Mouse (Mus musculus): ENCODE measurements at regions not wholly inside any gene's neighbourhood (a gene's known extent, or its start where the extent isn't known, plus 50 kb on each side); places are given as distances from the start of the nearest gene placed in this dataset.

- DNase-seq = no peak
Measured at GRCm38 (mm10) chr5:119588340-119589272, 81.9 kb upstream of the Tbx3 start.

GRCm38 (mm10) chr5:119591271-119591670 lies 79.2 kb upstream of the Tbx3 start:
- no peak for DNase-seq

DNA sequence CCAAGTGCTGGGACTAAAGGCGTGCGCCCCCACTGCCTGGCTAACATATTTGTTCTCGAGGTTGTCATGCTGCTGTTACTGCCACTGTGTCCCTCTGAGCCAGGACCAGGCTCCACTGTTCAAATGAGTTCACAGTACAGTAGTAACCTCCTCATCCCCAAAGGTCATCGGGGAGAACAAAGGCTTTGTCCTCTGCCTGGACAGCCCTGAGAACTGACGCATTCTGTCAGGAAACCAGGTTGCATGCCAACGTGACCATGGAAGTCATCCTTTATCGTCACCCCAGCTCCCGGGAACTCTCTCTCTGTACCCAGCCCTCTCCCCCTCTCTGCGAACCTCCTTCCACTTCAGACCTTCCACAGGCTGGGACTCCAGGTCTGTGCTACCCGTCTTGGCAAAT lies 77.6 kb upstream of the Tbx3 start:
- no peak for DNase-seq

DNA sequence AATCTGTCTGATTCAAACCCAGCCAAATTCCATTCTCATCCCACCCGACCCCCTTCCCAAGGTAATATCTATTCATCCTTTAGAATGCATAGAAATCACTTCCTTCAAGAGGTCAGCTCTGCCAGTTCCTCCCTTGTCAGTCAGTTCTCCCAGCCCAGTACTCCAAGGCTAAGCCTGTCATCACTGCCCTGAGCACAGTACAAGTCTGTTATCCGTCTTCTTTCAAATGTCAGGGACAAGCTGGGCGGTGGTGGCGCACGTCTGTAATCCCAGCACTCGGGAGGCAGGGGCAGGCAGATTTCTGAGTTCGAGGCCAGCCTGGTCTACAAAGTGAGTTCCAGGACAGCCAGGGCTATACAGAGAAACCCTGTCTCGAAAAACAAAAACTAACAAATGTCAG lies 75.9 kb upstream of the Tbx3 start:
- no peak for DNase-seq

DNA sequence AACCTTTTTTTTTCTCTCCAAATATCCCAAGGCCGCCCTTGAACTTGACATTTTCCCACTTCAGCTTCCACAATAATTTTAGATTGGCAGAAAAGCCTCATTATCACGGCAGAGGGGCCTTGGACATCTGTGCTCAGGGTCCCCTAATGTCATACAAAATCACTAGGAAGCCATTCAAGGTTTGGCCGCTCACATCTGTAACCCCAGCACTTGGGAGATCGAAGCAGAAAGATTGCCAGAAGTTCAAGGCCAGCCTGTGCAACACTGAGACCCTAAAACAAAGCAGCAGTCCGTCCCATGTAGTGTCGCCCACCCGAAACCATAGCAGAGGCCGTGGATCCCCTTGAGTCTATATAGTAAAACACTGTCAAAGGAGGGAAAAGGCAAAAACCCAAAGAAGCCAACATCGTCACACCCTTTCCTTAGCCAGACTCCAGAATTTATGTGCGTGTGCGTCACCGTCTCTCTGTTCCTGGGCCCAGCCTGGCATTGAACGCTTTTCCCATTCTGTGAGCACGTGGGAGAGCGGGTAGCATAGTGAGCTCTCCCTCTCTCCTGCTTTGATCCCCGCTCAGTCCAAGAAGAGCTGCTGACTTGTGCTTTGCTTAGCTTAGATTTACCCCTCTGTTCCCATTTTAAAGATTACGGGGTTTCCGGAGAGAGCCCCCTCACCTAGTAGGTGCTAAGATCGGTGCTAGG lies 74.0 kb upstream of the Tbx3 start:
- no peak for DNase-seq

DNA sequence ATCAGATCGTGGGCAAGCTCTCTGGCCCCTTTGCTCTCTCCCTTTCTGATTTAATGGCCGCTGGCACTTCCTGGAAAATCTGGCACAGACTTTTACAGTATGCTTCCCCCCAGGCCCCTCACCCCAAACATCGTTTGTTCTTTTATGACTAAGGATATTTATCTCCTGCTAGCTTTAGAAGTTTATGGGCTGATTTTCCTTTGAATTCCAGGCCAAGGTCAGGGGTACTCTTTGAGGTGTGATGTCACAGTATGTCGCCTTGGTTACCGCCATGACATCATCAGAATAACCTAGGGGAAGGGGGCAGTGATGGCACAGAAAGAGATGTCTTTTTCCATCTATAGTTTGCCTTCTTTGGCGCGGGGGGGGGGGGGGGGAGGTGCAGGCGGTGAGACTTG lies 73.5 kb upstream of the Tbx3 start:
- no peak for DNase-seq

- no peak for DNase-seq
Measured at GRCm38 (mm10) chr5:119597530-119597929, 72.9 kb upstream of the Tbx3 start.

DNA sequence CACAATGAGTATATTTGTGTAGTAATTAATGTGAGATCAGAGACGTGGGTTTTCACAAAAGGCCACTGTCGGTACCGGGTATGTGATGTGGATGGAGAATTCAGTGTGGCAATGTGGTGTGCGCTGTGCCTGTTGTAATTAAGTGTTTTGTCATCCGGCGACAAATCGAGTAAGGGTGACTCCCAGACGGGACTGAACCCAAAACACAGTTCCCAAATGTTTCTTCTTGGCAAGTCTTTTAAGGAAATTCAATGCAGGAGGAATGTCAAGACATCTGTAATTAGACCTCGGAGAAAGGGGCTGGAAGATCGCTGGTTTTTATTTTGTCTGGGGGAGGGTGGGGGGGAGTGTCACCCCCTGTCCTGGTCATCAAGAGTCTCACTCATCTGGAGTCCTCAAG lies 72.3 kb upstream of the Tbx3 start:
- DNase-seq = no peak

DNA sequence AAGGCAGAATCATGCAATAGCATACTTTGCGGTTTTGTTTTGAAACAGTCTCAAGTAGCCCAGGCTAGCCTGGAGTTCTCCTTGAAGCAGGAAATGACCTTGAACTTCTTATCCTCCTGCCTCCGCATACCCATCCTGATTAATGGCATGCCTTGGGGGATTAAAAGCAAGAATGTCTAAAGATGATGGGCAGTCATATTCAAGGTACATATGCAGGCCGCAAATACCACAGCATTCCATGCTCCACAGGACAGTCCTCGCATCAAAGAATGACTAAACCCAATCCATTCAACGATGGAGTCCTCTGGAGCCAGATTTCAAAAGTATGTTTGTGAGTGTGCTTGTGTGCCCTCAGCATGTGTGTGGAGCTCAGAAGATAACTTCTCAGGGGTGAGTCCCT lies 69.1 kb upstream of the Tbx3 start:
- no peak for DNase-seq

- DNase-seq = no peak
Measured at GRCm38 (mm10) chr5:119602001-119602400, 68.5 kb upstream of the Tbx3 start.

- no peak for DNase-seq
Measured at GRCm38 (mm10) chr5:119605444-119605843, 65.0 kb upstream of the Tbx3 start.

- no peak for DNase-seq
Measured at GRCm38 (mm10) chr5:119613413-119613812, 57.1 kb upstream of the Tbx3 start.

DNA sequence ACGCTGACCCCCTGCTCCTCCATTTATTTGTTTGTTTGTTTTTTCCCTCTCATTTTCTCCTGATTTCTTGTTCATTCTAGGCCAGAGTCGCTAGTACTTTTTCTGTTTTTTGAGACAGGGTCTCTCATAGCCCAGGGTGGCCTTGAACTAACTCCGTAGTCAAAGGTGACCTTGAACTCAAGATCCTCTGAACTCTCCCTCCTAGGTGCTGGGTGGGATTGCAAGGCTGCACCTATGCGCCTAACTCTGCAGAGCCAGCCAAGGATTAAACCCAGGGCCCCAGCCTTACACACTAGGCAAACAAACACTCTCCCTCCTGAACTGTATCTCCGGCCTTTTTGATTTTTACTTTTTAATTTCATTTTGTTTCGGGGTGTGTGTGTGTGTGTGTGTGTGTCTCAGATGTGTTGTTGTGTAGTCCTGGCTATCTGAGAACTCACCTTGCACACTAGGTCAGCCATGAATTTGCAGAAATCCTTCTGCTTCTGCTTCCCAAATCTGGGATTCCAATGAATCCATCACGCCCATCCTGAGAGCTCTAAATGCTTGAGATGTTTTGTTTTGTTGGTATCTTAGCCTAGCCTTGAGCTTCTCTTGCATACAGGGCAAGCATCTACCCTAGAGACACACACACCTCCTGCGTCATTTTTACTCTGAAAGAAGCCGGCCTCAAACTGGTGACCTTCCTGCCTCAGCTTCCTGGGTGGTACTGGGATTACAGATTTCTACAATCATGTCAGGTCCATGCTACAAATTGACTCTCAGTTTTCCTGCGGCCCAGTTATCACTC lies 56.3 kb upstream of the Tbx3 start:
- DNase-seq = no peak

DNA sequence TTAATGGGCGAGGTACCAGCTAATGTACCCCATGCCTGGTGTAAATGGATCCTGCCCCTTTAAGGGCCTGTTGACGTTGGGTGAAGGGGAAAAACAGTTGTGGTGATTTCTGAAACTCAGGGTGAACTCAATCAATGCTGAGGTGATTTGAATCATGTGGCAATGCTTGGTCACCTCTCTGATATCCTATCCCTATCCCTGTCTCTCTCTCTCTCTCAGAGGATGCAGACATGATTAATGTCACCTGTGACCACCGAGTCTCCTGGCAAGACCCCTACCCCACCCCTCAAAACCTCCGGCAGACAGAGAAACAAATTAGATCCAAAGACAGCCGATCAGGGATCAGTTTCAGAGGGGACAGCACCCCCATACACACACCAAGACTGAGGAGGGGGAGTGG lies 54.8 kb upstream of the Tbx3 start:
- no peak for DNase-seq

DNA sequence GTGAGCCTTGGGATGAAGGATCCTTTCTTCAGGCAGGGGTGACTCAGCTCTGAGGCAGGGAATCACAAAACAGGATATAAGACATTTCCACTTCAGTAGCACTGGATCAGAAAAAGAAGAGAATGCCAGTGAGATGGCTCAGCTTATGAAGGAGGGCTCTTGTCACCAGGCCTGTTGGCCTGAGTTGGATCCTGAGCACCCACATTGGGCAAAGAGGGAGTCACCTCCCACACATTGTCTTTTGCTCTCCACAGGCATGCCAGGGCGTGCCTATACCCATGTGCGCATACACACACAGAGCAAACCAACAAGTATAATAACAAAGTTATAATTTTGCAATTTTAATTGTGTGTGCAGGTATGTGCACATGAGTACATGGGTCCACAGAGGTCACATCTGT lies 52.6 kb upstream of the Tbx3 start:
- DNase-seq = no peak

DNA sequence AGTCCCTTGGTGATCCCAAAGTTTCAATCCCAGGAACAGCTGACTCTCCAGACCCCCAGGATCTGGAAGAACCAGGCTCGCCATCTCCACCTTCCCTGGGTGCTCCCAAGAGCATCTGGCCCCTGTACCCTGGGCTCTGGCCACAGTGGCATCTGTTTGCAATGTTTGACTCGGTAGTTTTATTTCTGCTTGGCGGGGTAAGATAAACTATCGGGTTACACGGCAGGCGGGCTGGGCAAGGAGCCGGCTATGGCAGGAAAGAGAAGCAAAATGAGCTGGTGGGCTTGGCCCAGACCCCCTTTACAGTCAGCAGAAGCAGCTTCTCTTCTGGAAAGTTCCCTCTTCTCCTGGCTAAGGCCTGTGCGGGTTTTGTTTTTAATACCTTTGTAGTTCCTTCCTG lies 50.6 kb upstream of the Tbx3 start:
- DNase-seq = no peak
